Mouse (Mus musculus) ES-Bruce4 (cell line): ENCODE data around the gene Snx29.

ENCODE experiments used
- EP300 ChIP-seq: IDR thresholded peaks from 2 replicates; pipeline ENCODE4 v1.6.1; 2011; ENCODE audit warnings: low read depth, low read length; ENCODE audit not compliant: insufficient read depth
- POLR2A ChIP-seq: IDR thresholded peaks from one replicate; pipeline ENCODE4 v1.8.1; 2011; ENCODE audit warnings: low read length; ENCODE audit not compliant: insufficient read depth

- TF ChIP-seq POLR2A (no peak), EP300 (no peak)
Observed at GRCm38 (mm10) chr16:11643603-11644002, 320.9 kb downstream of the Snx29 start.
